Mouse (Mus musculus) layer of hippocampus, adult 18-20 months (tissue): ENCODE results near the gene Kcnmb1. TPM values are rescaled to one million over a fixed set of nuclear protein-coding genes. Genes with fewer than 3 reads are reported as not detected.
A peak's percentile ranks its signal among the peaks of the same experiment; 100 is the strongest.

Experiments used
- DNase-seq, 2 experiments: peaks; one replicate each; pipeline ENCODE4 v3.0.0; 2022; ENCODE audit warnings: low spot score in 2 of 2
- total RNA-seq, 2 experiments: library from RNA; stranded (reverse); gene quantifications; 2 replicates each; pipeline ENCODE4 v1.2.3; 2021

Kcnmb1 gene
- total RNA-seq, 2 experiments from 2014 or later: 0.27 to 0.28 TPM

- DNase-seq: no peak
Measured at GRCm38 (mm10) chr11:33944067-33944785, 18.6 kb upstream of the Kcnmb1 start.

GRCm38 (mm10) chr11:33944786-33945328 is 18.0 kb upstream of the Kcnmb1 start:
- no peak for DNase-seq

- DNase-seq: no peak
Measured at GRCm38 (mm10) chr11:33946501-33946900, 16.3 kb upstream of the Kcnmb1 start.

GRCm38 (mm10) chr11:33951155-33951554 is 11.7 kb upstream of the Kcnmb1 start:
- no peak for DNase-seq

GRCm38 (mm10) chr11:33951684-33952625 is 10.9 kb upstream of the Kcnmb1 start:
- no peak for DNase-seq

- DNase-seq: no peak
Measured at GRCm38 (mm10) chr11:33955982-33956381, 6.8 kb upstream of the Kcnmb1 start.

- DNase-seq: no peak
Measured at GRCm38 (mm10) chr11:33956623-33957022, 6.2 kb upstream of the Kcnmb1 start.

GRCm38 (mm10) chr11:33957595-33957994 is 5.2 kb upstream of the Kcnmb1 start:
- DNase-seq: peak; percentile 5 to 50

GRCm38 (mm10) chr11:33958713-33959112 is 4.1 kb upstream of the Kcnmb1 start:
- peak in 1 of 2 experiments; percentile 37 for DNase-seq

GRCm38 (mm10) chr11:33962178-33962577 is 635 bp upstream of the Kcnmb1 start:
- DNase-seq: no peak

GRCm38 (mm10) chr11:33965380-33965779 is 2.6 kb downstream of the Kcnmb1 start:
- no peak for DNase-seq

GRCm38 (mm10) chr11:33967708-33968107 is 4.9 kb downstream of the Kcnmb1 start:
- no peak for DNase-seq

GRCm38 (mm10) chr11:33969199-33969598 is 6.4 kb downstream of the Kcnmb1 start:
- DNase-seq: no peak

GRCm38 (mm10) chr11:33972114-33972513 is 9.3 kb downstream of the Kcnmb1 start:
- no peak for DNase-seq

GRCm38 (mm10) chr11:33974341-33975040 is 11.7 kb downstream of the Kcnmb1 start:
- DNase-seq: no peak

- DNase-seq: no peak
Measured at GRCm38 (mm10) chr11:33975121-33975520, 12.3 kb downstream of the Kcnmb1 start.

- no peak for DNase-seq
Measured at GRCm38 (mm10) chr11:33980146-33980545, 17.3 kb downstream of the Kcnmb1 start.

GRCm38 (mm10) chr11:33986525-33986924 is 23.7 kb downstream of the Kcnmb1 start:
- no peak for DNase-seq

- no peak for DNase-seq
Measured at GRCm38 (mm10) chr11:33990002-33990401, 27.2 kb downstream of the Kcnmb1 start.

- peak in 1 of 2 experiments; percentile 6 for DNase-seq
Measured at GRCm38 (mm10) chr11:33992938-33993337, 30.1 kb downstream of the Kcnmb1 start, which contains the start of gene Kcnip1. TSS of gene Kcnip1 (minus strand) at chr11:33993152.

GRCm38 (mm10) chr11:33993496-33993895 is 30.7 kb downstream of the Kcnmb1 start:
- no peak for DNase-seq
